Mouse (Mus musculus) gastrocnemius, postnatal 14 days (tissue): ENCODE measurements around the gene Hk1. TPM values are rescaled to one million over a fixed set of nuclear protein-coding genes. Genes with fewer than 3 reads are reported as not detected.

Source experiments
- DNase-seq: peaks from one replicate; pipeline ENCODE4 v3.0.0; 2021; ENCODE audit warnings: mixed read lengths
- intact Hi-C: fragments of 180-260 bp; cut with DNase I; formaldehyde crosslinking; loops from one replicate; pipeline ENCODE4 v1.15.1; 2025; ENCODE audit warnings: low total_unique reads
- total RNA-seq, 2 experiments: library from RNA; stranded (reverse); gene quantifications; 2 replicates each; pipeline ENCODE4 v1.2.3; 2021

The Hk1 gene
- total RNA-seq, 2 experiments from 2014 or later, result 12.6 to 16.3 TPM

DNA sequence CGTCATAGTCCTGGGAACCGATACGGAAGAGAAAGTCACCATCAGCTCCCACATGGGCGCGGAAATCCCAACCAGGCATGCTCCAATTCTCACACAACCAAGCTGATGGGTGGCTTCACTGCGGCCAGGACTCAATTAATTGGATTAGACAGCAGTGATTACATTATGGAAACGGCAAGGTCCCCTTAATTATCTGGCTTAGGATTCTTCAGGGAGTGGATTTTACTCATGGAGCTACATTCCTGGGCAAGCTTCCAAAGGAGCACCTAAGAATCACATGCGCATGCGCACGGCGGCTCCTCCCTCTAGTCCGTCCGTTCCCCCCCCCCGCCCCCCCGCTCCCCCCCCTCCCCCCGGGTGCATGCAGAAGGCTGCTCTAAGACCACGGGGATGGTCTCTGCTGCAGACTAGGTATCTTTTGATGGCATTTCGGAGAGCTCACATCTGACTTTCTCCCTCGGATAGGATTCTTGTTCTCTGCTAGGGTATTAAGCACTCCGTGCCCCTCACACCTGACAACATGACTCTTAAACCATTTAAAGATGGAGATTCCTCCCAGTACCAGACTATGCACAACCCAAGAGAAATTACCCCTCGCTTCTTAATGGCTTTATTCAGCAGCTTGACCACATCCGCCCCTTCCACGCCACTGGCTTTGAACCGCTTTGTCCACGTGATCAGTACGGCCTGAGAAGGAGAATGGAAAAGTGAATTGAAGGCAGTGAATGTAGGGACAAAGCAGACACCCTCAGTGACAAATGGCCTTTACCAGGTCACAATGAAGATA, 83.4 kb downstream of the Hk1 start:
- DNase-seq, result no peak
- intact Hi-C loops, result no loop called here

DNA sequence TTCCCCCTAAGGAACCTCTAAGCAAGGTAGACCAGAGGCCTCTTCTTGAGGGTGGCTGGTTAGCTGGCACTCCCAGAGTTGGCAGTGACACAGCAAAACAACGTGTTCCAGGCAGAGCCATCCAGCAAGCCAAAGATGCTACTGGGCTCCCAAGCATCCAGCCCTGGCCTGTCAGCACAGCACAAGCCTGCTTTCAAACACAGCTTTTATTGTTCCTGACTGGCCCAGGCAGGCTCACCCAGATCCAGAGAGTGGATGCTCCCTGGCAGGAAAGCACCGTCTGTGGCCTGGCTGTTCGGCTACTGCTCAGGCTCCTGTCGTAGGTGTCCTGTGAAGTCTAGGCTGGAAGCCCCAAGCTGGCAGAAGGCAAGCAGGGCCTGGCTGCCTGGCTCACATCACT, 85.6 kb downstream of the Hk1 start:
- intact Hi-C loops, result no loop called here
- no peak for DNase-seq

DNA sequence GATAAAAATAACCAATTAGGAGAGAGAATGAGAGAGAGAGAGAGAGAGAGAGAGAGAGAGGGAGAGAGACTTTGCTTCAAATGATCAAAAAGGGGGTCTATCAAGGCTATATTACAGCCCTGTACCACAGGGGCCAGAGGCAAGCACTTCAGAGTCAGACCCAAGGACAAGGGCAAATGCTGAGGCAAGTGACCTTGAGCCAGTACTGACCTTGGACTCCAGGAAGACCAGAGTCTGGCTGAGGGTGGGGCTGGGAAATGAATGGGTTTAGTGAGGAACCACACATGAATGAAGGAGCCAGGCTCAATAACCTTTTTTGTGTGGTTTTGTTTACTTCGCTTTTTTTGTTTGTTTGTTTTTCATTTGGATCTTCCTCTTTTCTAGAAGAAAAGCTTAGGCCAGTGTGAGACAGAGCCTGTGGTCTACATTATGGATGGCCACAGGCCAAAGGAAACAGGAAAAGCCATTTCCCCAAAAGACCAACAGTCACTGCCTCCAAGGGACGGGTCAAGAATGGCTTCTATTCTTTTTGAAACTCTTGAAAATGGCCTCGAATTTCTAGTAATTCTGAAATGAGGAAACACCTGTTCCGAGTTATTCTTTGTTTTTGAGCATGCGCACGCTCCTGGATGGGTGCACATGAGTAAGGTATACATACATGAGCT, 92.1 kb downstream of the Hk1 start:
- DNase-seq, result no peak

DNA sequence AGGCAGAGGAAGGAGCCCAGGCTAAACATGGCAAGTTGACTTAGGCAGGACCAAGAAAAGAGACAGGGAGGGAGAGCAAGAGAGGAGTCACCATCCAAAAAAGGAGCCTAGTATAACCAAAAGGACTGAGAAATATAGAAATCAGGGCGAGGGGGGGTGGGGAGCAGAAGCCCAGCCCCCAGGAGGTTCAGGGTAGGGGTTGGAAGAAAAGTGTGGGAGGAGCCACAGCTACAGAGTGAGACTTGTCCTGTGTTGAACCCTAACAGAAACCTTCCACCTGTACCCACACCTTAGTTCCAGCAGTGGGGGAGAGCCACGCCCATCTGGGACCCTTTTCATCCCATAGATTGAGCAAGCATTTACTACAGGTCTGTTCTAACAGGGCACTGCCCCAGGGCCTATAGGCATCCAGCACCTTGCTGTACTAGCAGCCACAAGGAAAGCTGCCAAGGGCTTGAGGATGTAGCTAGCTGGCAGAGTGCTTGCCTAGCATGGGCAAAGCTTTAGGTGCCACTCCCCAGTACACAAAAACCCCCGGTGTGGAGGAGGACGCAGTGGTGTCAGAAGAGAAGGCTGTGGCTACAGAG, 96.4 kb downstream of the Hk1 start:
- no peak for DNase-seq
- intact Hi-C loops, result no loop called here

More for the DNA sequence above, 92.1 kb downstream of the Hk1 start:
- intact Hi-C loops, result no loop called here

DNA sequence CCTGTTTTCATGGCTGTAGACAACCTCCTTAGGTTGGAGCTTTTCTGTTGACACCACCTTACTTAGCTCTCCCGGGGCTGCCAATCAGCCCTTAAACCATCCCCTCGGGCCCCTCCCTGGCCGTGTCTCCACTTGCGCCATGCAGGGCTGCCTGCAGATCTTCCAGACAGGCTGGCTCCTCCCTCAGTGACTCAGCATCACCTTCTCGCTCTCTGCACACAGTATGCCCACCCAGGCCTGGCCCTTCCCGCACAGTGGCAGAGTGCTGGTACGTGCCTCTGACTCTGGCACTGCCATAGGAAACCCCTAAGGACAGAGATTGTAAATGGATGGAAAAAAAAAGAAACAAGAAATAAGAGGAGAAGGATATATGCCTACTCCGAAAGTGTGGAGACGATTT, 96.9 kb downstream of the Hk1 start:
- no peak for DNase-seq
- intact Hi-C loops, result no loop called here

DNA sequence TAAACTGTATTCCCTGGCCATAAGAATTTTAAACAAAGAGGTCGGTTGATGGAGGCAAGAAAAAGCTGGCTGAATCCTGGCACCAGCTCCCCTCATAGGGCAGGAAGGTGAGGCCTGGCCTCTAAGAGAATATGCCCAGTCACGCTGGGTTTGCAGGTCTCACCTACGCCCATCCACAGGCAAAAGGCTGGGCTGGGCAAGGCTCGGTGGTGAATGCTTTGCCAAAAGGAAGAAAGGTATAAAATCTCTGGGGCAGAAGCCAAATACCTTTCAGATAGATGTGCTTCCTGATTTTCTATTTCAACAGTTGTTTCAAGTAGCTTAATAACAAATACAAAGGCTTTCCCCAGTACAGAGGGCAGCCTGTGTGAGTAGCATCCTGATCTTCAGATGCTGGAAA, 100.0 kb downstream of the Hk1 start:
- intact Hi-C loops, result loop anchor here (5.0 kb wide), 1 partner anchor 58 kb away; no protein-coding TSS in a partner anchor
- no peak for DNase-seq

DNA sequence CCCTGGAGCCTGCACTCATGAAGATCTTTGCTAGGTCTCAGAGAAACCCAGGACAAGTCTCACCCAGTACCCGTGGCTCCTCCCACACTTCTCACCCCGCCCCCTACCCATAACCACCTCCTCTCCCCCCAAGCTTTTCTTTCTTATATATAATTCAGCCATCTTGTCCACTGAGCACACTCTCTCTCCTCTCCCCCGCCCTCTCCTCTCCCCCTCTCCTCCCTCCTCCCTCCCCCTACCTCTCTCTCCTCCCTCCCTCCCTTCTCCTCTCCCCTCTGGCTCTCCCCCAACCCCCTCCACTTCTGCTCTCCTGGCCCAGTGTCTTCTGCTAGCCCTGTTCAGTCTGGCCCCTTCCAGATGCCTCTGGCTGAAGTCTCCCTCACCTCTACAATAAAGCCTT, 100.6 kb downstream of the Hk1 start:
- intact Hi-C loops, result loop anchor here (5.0 kb wide), 1 partner anchor 58 kb away; no protein-coding TSS in a partner anchor

DNA sequence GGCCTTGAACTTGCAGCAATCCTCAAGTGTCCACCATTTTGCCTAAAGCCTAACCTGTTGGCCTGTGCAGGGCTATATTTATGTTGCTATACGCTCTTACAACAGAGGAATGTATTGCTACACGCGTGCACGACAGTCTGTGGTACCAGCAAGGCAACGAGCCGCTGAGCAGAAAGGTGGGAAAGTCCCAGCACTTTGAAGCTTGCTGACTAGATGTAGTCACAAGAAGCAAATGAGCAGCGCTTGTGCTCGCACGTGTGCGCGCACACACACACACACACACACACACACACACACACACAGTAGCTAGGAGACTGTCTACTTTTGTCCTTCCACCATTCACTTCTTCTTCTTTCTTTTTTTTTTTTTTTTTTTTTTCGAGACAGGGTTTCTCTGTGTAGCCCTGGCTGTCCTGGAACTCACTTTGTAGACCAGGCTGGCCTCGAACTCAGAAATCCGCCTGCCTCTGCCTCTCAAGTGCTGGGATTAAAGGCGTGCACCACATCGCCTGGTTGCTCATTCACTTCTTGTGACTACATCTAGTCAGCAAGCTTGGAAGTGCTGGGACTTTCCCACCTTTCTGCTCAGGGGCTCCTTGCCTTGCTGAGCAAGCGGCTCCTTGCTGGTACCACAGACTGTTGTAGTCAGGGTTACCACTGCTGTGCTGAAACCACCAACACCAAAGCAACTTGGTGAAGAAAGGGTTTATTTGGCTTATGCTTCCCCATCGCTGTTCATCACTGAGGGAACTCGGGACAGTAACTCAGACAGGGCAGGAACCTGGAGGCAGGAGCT, 102.0 kb downstream of the Hk1 start:
- intact Hi-C loops, result loop anchor here (2.0 to 5.0 kb wide), 2 partner anchors 60 to 133 kb away; no protein-coding TSS in a partner anchor
- DNase-seq, result no peak

More for the DNA sequence above, 100.6 kb downstream of the Hk1 start:
- no peak for DNase-seq

DNA sequence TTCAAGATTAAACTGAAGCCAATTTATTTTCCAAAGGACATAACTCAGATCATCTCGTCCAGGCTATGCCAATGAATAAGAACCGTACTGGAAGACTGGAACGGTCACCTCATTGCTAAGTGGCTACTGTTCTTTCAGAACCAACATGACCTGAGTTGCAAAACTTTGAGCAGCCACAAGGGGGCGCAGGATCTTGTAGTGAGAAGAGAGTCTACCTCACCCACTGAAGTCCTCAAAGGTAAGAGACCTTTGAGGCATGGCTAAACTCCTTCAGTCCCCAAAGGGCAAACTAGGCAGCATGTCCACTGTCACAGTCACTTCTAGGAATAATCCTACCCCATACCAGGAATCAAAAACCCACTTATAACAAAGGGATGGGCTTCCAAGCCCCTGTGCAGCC, 104.5 kb downstream of the Hk1 start:
- DNase-seq, result peak; percentile 83
- intact Hi-C loops, result loop anchor here (5.0 kb wide), 1 partner anchor 62 kb away; no protein-coding TSS in a partner anchor

DNA sequence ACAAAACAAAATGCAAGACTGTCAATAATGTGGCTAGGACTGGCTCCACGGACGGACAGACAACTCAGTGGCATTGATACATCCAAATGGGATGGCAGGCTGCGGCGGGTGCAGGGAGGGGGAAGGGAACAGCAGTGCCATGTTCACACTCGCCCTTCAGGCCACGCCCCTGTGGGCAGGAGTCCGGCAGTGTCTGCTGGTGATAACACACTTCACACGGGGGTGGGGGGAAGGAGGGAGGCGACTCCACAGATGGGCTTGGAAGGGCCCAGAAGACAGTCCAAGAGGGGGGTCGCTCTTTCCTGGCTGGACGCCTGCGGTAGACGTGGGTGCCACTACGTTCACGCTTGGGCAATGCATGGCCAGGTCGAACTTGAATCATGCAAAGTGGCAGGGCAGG, 110.4 kb downstream of the Hk1 start:
- intact Hi-C loops, result no loop called here

DNA sequence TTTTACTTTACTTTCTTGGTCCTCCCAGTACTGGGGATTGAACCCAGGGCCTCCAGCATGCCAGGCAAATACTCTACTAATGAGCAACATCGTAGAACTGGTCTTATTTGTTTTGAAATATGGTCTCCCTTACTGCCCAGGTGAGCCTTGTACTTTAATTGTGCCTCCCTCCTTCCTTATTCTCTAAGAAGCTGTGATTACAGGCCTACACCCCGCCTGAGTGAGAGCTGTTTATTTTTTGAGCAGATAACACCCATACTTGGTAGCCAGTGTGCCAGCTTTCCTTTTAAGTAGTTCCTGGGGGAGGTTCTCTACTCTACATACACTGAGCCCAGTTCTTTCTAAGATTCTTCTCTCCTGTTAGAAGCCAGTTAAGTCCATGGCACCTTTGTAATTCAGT, 115.4 kb downstream of the Hk1 start:
- intact Hi-C loops, result no loop called here
- no peak for DNase-seq

More for the DNA sequence above, 110.4 kb downstream of the Hk1 start:
- no peak for DNase-seq

DNA sequence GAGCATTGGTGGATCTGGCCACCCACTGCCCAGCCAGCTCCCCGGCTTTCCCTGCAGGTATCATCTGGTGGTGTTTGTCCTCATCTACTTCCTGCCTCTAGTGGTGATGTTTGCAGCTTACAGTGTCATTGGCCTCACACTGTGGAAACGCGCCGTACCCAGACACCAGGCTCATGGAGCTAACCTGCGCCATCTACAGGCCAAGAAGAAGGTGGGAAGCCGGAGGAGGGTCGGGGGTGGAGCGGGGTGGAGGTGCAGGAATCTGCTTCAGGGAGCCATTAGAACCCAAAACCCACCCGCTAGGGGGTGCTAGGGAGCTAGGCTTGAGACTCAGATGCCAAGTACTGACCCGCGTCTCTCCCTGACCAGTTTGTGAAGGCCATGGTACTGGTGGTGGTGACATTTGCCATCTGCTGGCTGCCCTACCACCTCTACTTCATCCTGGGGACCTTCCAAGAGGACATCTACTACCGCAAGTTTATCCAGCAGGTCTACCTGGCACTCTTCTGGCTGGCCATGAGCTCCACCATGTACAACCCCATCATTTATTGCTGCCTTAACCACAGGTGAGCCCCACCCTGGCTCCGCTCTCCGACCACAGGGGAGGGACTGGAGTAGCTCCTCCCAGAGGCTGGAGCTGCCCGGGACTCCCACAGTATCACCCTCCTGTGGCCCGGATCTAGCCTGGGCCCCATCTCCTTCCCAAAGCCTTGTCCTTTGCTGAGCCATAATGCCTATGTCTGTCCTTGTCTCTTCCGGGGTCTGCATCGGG, 118.4 kb downstream of the Hk1 start:
- DNase-seq, result peak; percentile 43
- intact Hi-C loops, result no loop called here

DNA sequence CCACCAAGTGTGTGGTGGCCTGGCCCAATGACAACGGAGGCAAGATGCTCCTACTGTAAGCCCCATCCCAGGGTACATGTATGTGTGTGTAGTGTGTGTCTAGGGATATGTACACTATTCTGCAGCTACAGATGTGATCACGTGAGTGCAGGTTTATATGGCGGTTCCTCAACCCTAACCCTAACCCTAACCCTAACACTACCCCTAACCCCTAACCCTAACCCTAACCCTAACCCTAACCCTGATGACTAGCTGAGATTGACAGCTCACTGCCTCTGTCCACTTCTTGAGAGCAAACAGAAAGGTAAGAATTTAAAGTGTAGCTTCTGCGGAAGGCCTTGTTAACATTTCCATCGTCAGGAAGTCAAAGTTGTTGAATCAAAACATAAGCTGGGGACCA, 121.4 kb downstream of the Hk1 start:
- no peak for DNase-seq
- intact Hi-C loops, result no loop called here

DNA sequence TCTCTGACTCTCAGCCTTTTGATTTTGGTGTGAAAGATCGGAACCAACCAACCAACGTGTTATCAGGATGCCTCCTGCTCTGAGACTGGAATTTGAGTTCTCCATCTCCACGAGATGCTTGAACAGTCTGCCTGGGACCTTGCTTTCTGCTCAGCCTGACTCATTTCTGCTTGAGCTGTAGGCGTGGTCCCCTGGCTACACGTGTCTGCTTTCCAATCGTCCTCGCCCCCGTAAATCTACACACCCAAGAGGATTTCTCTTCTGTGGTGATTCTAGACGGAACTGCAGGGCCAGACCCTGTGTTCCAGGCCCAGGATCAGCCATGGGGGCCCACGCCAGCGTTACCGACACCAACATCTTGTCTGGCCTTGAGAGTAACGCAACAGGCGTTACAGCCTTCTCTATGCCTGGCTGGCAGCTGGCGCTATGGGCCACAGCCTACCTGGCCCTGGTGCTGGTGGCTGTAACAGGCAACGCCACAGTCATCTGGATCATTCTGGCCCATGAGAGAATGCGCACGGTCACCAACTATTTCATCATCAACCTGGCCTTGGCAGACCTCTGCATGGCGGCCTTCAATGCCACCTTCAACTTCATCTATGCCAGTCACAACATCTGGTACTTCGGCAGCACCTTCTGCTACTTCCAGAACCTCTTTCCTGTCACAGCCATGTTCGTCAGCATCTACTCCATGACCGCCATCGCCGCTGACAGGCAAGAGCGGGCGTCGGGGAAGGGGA, 127.0 kb downstream of the Hk1 start:
- intact Hi-C loops, result no loop called here
- DNase-seq, result no peak

DNA sequence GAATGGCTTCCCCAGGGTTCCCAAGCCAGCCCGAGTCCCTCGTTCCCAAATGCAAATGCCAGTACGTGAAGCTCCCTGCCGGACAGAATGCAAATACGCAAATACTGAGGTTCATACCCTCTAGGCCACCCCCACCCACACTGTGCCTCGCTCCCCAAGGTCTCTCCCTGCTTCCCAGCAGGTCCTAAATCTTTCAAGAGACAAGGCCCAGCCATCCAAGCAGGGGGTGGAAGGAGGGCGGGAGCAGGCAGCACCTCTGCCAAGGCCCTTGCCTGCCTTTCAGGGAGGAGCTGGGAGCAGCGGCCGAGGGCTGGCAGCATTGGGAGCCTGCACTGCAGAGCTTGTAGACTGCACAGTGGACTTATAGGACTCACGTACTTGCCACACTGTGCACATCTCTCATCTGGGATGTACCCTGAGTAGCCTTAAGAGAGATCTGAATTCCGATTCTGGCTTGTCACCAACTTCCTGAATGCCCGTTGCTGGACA, 127.7 kb downstream of the Hk1 start, which contains the start of gene Tacr2:
TSS of gene Tacr2 (plus strand) at position 439 of the 489 bp plus-strand sequence.
- intact Hi-C loops, result no loop called here
- no peak for DNase-seq

DNA sequence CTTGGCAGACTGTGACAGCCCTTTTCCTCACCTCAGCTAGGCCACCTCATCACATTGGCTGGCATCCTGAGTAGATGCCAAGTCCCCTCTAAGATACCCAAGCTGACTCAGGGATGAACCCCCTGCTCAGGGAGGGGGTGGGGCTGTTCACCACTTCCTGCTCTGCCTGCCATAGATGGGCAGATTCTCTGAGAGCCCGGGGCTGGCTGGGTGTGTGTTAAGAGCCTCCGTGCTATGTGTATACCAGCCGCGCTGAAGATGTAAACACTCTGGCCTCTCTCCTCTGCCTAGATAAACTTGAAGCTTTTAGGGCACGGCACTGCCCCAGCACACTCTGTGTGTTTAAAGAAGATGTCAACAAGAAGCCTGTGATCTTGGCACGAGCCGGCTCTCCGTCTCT, 131.9 kb downstream of the Hk1 start:
- intact Hi-C loops, result no loop called here
- no peak for DNase-seq

DNA sequence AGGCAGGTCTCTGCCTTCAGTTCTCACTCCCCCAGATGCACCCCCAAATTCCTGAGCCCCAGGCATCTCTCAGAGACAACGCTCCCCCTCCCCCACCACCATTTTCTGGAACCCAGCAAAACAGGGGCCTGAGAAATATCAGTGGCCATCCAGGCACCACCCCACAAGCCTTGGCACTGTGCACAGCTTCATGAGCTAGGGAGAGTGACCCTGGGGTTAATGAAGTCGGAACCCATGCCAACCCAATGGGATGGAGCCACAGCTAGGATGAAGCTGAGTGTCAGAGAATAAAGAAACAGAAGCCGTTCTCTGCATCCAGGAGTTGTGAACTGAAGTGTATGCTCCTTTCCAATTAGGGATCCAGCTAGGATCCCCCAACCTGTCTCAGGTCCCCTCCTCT, 132.6 kb downstream of the Hk1 start:
- DNase-seq, result no peak
- intact Hi-C loops, result no loop called here

DNA sequence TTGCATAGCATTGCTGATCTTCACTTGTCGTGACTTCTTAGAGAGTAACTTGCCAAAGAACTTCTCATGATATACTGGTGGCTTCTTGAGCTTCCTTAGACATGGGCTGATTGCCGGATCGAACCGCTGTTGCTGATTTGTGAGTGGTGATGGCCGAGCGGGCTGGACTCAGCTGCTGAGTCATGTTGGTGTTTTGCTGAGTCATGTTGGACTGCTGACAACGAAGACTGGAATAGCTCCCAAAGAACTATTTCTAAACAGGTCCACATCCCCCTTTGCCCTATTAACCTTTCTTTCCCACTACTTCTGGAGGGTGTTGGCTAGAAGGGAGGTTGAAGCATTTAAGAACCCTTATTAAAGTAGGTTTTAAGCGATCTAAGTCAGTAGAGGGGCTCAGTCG, 135.6 kb downstream of the Hk1 start:
- intact Hi-C loops, result loop anchor here (5.0 kb wide), 1 partner anchor 137 kb away; no protein-coding TSS in a partner anchor
- no peak for DNase-seq
